Mouse (Mus musculus) erythroblast, embryonic 14.5 days (primary cell): Measurements from ENCODE around the gene Itga9.

Source experiments
- GATA1 ChIP-seq: IDR thresholded peaks from 2 replicates; pipeline ENCODE4 v1.6.1; 2012; ENCODE audit warnings: low read length, inconsistent platforms, mixed read lengths
- TAL1 ChIP-seq: IDR thresholded peaks from 3 replicates; pipeline ENCODE4 v1.6.1; 2012; ENCODE audit warnings: low read length, inconsistent platforms, mixed read lengths

- TF ChIP-seq TAL1 (no peak), GATA1 (no peak)
Observed at GRCm38 (mm10) chr9:118688248-118688647, 81.8 kb downstream of the Itga9 start.
